In the genomic region with DNA sequence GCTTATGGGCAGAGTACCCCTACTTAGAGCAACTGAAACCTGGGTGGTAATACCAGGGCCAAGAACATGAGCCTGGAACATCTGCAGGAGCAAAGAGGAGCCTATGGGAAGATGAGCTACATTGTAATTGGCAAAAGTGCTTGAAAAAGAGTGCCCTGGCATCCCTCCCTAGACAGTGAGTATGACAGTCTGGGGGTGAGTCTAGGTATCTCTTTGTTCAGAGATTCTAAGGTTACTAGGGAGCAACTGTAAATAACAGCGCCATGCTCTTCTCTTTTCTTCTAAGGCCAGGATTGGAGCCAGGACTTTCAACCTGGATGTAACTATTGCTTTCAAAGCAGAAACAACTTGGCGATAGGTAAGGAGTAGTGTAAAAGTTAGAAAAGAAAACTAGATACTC, we compare ENCODE assay signal across 22 mouse cellular contexts. TPM values are rescaled to one million over a fixed set of nuclear protein-coding genes. Genes with fewer than 3 reads are reported as not detected.
DNase-seq lines count a peak whose midpoint lies in the region; ATAC-seq lines count a peak whose summit lies in the region.
"Had no signal": no experiment of that assay in that cellular context is flagged by ENCODE, and none has a peak within 500 bp of the region (broad histone marks: within the 10 kb centered on the region; RNA-seq: fewer than 3 reads in every experiment).

A gene (plus strand): TSS at position 301 of the 400 bp plus-strand sequence.

- no peaks in the 10 kb centered on the region for H3K4me1 ChIP-seq in forebrain, embryonic 12.5 days
- H3K4me1 ChIP-seq in hindbrain, embryonic 10.5 days (replicated peaks), result 0 out of 2 replicates have a peak, but pooled peaks cover 5% of the 10 kb centered on the region
- H3K4me1 ChIP-seq in limb, embryonic 11.5 days (ENCODE audit: control insufficient read depth, insufficient read depth, low read length), result no peaks in the 10 kb centered on the region
- H3K4me1 ChIP-seq in neural tube, embryonic 13.5 days (replicated peaks), result no peaks in the 10 kb centered on the region
- H3K4me1 ChIP-seq: embryonic facial prominence, embryonic 13.5 days; lung, embryonic 15.5 days had no signal

- H3K9me3 ChIP-seq in forebrain, embryonic 12.5 days, result no peaks in the 10 kb centered on the region
- H3K9me3 ChIP-seq in hindbrain, embryonic 10.5 days, result no peaks in the 10 kb centered on the region
- H3K9me3 ChIP-seq in limb, embryonic 11.5 days (ENCODE audit: control insufficient read depth, low read length), result no peaks in the 10 kb centered on the region
- H3K9me3 ChIP-seq in neural tube, embryonic 13.5 days, result no peaks in the 10 kb centered on the region
- H3K9me3 ChIP-seq: embryonic facial prominence, embryonic 13.5 days; lung, embryonic 15.5 days had no signal

- no peak for ATAC-seq in forebrain, embryonic 12.5 days (ENCODE audit: low FRiP score)
- no peak for ATAC-seq in limb, embryonic 11.5 days (ENCODE audit: insufficient number of reproducible peaks, low FRiP score, low TSS enrichment, low read depth)
- no peak for ATAC-seq in neural tube, embryonic 13.5 days (ENCODE audit: low read depth)
- ATAC-seq: CD4-positive, CD25-positive, alpha-beta regulatory T cell, adult 4 months had no signal

- 91% methylated on average over 2 of the region's 2 CpGs for WGBS in forebrain, embryonic 12.5 days
- WGBS in hindbrain, embryonic 10.5 days, result 72% methylated on average over 2 of the region's 2 CpGs
- 87% methylated on average over 2 of the region's 2 CpGs for WGBS in limb, embryonic 11.5 days
- WGBS in neural tube, embryonic 13.5 days, result 72% methylated on average over 2 of the region's 2 CpGs

- H3K27me3 ChIP-seq in forebrain, embryonic 12.5 days, result peaks cover 28% of the 10 kb centered on the region
- H3K27me3 ChIP-seq in hindbrain, embryonic 10.5 days (ENCODE audit: insufficient read depth, poor library complexity, severe bottlenecking), result peaks cover 86% of the 10 kb centered on the region
- peaks cover 13% of the 10 kb centered on the region; the same call in 1 of the 2 replicates for H3K27me3 ChIP-seq in limb, embryonic 11.5 days (ENCODE audit: control insufficient read depth, insufficient read depth, low read length)
- peaks cover 69% of the 10 kb centered on the region for H3K27me3 ChIP-seq in neural tube, embryonic 13.5 days

- H3K27ac ChIP-seq in forebrain, embryonic 12.5 days, result no peak within 1 kb of the TSS
- H3K27ac ChIP-seq in hindbrain, embryonic 10.5 days, result no peak within 1 kb of the TSS
- no peak within 1 kb of the TSS for H3K27ac ChIP-seq in limb, embryonic 11.5 days (replicated peaks; ENCODE audit: low read depth, low read length)
- H3K27ac ChIP-seq in neural tube, embryonic 13.5 days (replicated peaks), result no peak within 1 kb of the TSS
- H3K27ac ChIP-seq: embryonic facial prominence, embryonic 13.5 days; lung, embryonic 15.5 days had no signal

- no peaks in the 10 kb centered on the region for H3K36me3 ChIP-seq in forebrain, embryonic 12.5 days (replicated peaks)
- no peaks in the 10 kb centered on the region for H3K36me3 ChIP-seq in hindbrain, embryonic 10.5 days
- H3K36me3 ChIP-seq in limb, embryonic 11.5 days (ENCODE audit: control insufficient read depth, insufficient read depth, low read length), result no peaks in the 10 kb centered on the region
- H3K36me3 ChIP-seq in neural tube, embryonic 13.5 days, result no peaks in the 10 kb centered on the region
- H3K36me3 ChIP-seq: embryonic facial prominence, embryonic 13.5 days; lung, embryonic 15.5 days had no signal

- no peak for DNase-seq in hindbrain, embryonic 10.5 days (ENCODE audit: low spot score)
- no peak for DNase-seq in limb, embryonic 11.5 days (ENCODE audit: low spot score)
- DNase-seq in cerebellum, adult 9-10 months, result no peak
- DNase-seq in frontal cortex, adult 2 months (ENCODE audit: extremely low spot score in 1 of 2, low spot score in 1 of 2), result no peak
- DNase-seq in urinary bladder, adult 18-20 months (ENCODE audit: low spot score in 2 of 2), result no peak
- DNase-seq: adrenal gland, postnatal 36 days; cerebellum, postnatal 25 days; gastrocnemius, postnatal 14 days; heart, postnatal 10 days; kidney, postnatal 14 days; layer of hippocampus, adult 9-11 months; retina, postnatal 1 day; thymus, postnatal 14 days had no signal

- no peak within 1 kb of the TSS for H3K4me2 ChIP-seq in forebrain, embryonic 12.5 days
- H3K4me2 ChIP-seq in limb, embryonic 11.5 days (ENCODE audit: low read depth, severe bottlenecking), result no peak within 1 kb of the TSS
- no peak within 1 kb of the TSS for H3K4me2 ChIP-seq in neural tube, embryonic 13.5 days
- H3K4me2 ChIP-seq: embryonic facial prominence, embryonic 13.5 days; liver, embryonic 11.5 days; lung, embryonic 15.5 days had no signal

- H3K4me3 ChIP-seq in forebrain, embryonic 12.5 days (replicated peaks), result no peak within 1 kb of the TSS
- no peak within 1 kb of the TSS for H3K4me3 ChIP-seq in hindbrain, embryonic 10.5 days
- no peak within 1 kb of the TSS for H3K4me3 ChIP-seq in limb, embryonic 11.5 days (ENCODE audit: low read depth, low read length)
- H3K4me3 ChIP-seq in neural tube, embryonic 13.5 days, result no peak within 1 kb of the TSS
- H3K4me3 ChIP-seq: embryonic facial prominence, embryonic 13.5 days; lung, embryonic 15.5 days had no signal

- no peak within 1 kb of the TSS for H3K9ac ChIP-seq in forebrain, embryonic 12.5 days
- no peak within 1 kb of the TSS for H3K9ac ChIP-seq in limb, embryonic 11.5 days (ENCODE audit: low read length)
- H3K9ac ChIP-seq in neural tube, embryonic 13.5 days, result no peak within 1 kb of the TSS
- H3K9ac ChIP-seq: embryonic facial prominence, embryonic 13.5 days; lung, embryonic 15.5 days had no signal

RNA-seq across cellular contexts. Expression of the gene that starts here (rescaled TPM):
- polyA plus RNA-seq in forebrain, embryonic 12.5 days (2016; fragmentation: Nextera tagmentation; extraction: Ambion mirVana), result 27.5 and 33.0 TPM in 2 replicates
- polyA plus RNA-seq in hindbrain, embryonic 10.5 days (2016; fragmentation: Nextera tagmentation; extraction: Ambion mirVana), result 16.1 and 20.1 TPM in 2 replicates
- polyA plus RNA-seq in limb, embryonic 11.5 days (2014; fragmentation: Nextera tagmentation; extraction: Ambion mirVana), result 11.1 and 12.6 TPM in 2 replicates
- 14.9 and 16.3 TPM in 2 replicates for polyA plus RNA-seq in neural tube, embryonic 13.5 days (2015; fragmentation: Nextera tagmentation; extraction: Ambion mirVana)
- polyA plus RNA-seq in frontal cortex, adult 2 months (2012; rRNA removed), result 6.7 and 8.4 TPM in 2 replicates
- polyA plus RNA-seq: intestine, embryonic 14.5 days; lung, embryonic 15.5 days; small intestine, adult 2 months; stomach, embryonic 14.5 days had no signal
